Mouse (Mus musculus) adrenal gland, adult 2 months (tissue): ENCODE data around the gene Mlycd. TPM values are rescaled to one million over a fixed set of nuclear protein-coding genes. Genes with fewer than 3 reads are reported as not detected.

Experiments used
- DNase-seq: peaks from one replicate; pipeline ENCODE4 v3.0.0; 2021
- polyA plus RNA-seq: library from polyadenylated mRNA; depleted of rRNA; stranded (reverse); fragments of >200 nt; gene quantifications from 2 replicates; pipeline ENCODE4 v1.2.3, GENCODE M21; 2012
- total RNA-seq, 2 experiments: library from RNA; stranded (reverse); gene quantifications; 2 replicates each; pipeline ENCODE4 v1.2.3; 2021

The Mlycd gene
- total and polyA plus RNA-seq, 3 experiments = 41.8 to 110 (median 69.4) TPM

DNA sequence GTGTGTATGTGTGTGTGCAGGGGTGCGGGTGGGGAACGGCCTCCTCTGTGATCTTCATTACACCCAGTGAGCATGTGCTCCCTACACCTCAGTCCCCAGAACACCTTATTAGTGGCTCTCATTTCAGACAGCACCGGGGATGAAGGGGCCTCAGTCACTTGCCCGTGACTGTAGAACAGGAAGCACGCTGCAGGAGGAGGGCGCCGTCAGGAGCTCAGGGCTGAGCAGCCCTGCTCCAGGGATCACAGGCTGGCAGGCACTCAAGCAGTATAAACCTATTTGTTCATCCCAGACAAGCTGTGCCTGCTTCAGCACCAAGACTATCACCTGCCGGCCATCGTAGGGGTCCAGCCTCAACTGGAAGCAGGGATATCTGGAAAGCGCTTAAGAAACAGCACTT lies 9.2 kb downstream of the Mlycd start:
- DNase-seq = no peak

DNA sequence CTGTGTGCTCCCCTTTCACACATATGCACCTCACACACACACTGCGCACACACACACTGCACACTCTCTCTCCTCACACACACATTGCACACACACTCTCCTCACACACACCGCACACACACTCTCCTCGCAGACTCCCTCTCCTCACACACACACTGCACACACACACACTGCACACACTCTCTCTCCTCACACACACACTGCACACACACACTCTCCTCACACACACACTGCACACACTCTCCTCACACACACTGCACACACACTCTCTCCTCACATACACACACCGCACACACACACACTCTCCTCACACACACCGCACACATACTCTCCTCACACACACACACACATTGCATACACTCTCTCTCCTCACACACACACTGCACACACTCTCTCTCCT lies 10.0 kb downstream of the Mlycd start:
- DNase-seq = no peak

DNA sequence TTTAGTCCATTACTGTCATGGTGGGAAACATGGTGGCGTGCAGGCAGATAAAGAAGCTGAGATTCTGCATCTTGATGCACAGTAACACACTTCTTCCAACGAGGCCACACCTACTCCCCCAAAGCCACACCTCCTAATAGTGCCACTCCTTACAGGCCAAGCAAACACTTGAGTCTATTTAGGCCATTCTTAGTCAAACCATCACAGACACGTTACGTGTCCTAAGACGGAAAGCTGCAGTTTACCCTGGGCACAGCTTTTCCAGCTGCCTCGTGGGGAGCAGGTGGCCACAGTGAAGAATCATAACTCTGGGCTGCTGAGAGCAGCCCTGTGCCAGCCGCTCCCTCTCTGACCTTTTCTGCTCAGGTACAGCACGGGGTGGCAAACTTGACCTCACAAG lies 13.6 kb downstream of the Mlycd start:
- no peak for DNase-seq

DNA sequence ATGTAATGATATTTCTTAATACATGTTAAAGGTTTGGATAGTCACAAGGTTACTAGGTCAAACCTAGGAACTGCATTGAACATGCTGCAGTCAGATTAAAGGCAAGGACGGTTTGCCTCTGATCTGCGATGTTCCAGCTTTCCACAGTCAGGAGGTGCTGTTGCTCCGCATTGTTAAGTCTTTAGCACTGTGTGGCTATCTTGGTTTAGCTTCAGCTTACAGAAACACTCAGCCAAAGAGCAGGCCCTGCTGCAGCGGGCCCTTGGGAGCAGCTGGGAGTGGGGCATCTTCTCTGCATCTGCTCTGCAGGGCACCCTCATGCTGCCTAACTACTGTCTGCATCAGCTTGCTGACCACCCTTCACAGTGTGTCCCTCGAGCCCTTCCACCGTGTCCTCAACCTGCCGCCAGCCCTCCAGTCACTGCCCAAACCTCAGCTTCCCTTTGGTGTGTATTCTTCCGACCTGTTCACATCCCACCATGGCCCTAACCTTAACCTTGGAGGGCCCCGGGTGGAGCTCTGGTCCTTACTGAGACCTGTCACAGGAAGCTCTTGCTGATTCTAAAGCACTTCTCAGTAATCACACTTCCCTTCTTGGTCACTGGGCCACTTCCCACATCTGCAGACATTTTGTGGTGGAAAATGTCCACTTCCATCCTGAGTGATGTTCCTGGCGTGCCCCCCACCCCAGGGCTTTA lies 17.5 kb downstream of the Mlycd start:
- DNase-seq = no peak

DNA sequence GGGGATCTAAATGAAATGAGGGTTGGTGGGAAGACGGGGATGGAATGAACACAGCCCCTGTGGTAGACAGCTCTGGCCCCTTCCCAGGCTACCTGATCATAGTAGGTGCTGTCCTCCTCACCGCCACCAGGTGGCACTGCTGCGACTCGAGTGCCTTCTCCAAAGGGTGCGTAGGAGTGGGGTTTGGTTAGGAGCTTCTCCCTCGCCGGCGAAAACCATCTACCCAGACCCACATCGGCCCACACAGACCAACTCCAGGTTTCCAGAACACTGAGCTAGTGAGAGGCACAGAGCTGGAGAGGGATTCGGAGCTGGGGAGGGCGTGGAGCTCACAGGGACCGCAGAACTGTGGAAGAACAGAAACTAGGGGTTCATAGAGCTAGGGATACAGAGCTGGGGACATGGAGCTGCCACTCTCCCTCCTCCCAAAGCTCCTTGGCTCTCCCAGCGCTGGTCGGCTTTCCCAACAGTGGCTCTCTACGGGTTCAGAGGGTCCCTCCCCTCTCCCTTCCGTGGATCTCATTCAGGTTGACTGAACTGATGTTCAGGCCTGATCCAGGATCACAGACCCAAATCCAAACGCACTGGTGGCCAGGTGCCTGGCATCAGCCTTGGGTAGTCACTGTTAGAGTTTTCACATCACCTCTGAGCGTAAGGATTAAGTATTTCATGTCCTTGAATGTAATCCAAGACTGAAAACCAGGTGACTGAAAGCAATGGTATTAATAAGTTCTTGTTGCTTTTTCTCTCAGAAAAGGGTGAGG lies 18.2 kb downstream of the Mlycd start:
- DNase-seq = peak; percentile 86

DNA sequence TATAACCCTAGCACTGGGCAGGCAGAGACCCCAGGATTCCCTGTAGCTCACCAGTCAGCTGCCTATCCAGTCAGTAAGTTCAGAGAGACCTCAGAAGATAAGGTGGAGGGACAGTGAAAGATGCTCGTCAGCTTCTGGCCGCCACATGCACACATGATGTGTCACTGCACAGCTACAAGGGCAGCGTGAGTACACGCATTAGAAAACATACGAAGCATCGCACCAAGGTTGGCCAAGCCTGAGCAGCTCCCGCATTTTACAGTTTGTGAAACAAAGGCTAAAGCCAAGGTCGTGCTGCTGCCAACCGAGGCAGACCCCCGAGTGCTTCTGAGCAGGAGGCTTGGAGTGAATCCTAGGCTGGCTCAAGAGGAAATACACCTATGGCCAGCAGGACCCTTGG lies 18.9 kb downstream of the Mlycd start:
- peak; percentile 66 for DNase-seq

DNA sequence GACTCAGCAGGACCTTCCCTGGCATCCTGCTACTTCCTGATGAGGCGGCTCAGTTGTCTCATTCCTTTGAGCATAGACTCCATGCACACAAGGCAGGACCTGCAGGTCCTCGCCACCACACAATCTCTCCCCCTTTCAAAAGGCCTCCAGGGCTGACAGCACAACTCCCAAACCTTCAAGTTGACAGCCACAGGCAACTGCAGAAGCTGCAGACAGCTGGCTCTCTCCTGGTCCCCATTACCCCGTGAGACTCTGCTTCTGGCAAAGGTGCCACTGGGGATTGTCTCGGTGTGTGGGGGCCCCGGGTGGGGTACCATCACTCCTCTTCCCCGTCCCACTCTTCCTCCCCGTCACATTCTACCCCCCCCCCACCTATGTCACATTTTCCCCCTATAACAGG lies 25.6 kb downstream of the Mlycd start:
- no peak for DNase-seq

DNA sequence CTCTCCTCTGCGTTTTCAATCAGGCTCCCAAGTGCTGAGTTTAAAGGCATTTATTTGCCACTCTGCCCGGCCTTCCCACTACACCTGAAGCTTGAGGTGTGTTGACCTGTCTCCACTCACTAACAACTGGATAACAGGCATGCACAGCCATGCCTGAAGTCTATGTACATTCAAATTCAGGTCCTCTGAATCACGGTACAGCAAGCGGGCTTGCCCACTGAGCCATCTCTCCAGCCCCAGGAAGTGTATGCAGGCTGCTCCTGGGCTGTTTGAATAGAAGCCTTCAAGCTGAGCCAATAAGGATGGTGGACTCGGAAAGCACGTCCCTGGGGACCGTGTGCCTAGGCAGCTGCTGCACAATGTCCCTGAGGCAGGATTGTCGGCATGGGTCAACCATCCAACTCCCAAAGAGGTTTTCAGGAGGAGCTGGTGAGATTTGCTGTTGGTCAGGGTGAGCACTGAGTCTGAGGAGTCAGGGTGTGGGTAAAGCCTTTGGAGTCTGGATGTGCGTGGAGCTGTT lies 27.0 kb downstream of the Mlycd start:
- DNase-seq = no peak

DNA sequence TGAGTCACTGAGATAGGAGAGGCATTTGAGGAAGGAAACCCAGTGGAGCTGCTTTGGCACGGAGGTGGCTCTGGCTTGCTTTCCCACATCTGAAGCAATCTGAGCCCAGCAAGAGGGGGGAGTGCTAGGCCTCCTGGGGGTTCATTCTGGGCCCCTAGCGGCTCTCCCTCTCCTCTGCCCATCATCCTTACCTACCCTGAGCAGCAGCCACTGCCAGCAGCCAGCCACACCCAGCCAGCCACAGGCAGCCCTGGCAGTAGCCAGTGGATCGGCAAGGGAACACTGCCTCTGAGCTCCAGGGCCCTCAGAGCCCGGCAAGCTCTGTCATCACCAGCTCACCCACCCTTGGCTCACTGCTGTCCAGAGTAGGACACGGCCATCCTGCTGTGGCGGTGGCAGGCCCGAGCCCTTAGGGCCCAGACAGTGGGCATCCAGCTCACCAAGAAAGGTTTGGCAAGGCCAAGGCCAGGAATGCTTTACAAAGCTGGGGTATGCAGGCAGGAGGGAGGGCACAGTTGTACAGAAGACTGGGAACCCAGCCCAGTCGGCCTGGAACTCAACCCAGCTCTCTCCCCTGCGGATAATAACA lies 27.5 kb downstream of the Mlycd start:
- peak; percentile 80 for DNase-seq

DNA sequence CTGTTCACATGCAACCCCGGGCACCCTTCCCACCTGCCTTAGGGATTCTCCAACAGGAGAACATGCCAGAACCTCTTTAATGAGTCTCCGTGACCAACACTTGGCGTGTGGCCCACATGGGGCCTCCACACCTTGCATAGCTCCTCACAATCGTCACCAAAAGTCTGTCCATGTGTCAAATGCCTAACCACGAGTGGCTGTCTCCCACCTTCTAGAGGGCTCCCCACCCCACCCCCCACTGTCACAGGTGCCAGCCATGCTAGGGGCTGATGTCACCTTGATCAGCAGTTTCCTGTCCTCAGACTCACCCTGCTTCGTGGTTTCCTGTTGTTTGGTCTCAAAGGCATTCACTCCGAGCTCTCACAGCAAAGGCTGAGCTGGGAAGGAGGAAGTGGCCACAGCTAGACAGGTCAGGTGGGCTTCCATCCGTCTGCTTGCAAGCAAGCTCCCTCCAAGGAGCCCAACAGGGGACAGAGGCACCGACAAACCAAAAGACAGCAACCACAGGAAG lies 29.0 kb downstream of the Mlycd start:
- DNase-seq = peak; percentile 79

DNA sequence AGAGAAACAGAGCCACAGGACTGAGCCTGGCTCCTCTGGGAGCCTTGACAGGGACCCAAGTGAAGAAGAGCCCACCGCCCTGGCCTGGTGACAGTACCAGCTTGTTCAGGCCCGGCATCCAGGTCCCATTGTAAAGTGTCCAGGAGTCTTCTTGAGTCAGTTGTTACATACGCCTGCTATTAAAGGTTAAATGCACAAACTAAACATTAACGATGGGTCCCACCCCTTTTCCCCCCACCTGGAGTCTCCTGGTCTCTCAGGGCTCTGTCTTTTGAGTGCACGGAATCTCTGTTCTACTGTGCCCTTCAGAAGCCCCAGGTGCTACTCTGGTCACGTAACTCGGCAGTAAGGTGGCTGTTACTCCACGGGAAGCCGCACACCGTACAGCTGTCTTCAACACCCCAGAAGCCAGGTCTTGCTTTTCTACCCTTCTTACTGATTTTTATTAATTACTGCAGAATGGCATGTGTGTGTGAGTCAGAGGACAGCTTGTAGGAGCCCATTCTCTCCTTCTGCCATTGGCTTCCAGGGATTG lies 29.6 kb downstream of the Mlycd start:
- DNase-seq = no peak

DNA sequence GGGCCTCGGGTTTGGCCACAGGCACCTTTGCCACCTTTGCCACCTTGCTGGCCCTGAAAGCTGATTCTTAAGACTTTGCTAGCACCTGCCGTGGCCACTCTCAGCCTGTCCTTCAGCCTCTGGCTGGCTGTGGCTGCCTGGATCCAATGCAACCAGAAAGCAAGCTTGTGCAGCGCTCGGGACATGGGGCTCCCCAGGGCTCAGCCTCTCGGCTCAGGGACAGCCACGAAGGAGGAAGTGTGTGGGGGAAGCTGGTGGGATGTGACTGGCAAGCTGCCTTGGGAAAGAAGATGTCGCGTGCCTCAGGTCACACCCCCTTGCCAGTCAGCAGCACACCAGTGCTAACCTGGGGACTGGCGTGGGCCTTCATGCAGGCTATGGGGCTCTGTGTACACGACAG lies 30.1 kb downstream of the Mlycd start:
- peak; percentile 64 for DNase-seq

DNA sequence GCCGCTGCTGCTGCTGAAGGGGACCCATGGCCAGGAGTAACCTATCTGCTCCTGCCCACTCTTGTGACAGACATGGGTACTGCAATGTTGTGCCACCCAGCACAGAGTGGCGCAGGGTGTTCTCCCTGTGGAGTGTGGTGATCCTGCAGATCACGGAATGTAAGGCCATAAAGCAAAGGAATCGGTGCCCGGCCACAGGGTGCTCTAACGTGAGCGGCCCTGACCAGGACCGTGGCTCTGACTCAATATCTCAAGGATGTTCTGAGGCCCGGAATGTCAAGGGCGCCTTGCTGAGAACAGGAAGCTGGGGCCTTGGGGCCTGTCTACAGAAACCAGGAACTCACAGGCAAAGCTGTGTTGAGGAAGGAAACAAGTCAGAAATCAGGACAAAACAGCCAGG lies 30.9 kb downstream of the Mlycd start:
- DNase-seq = peak; percentile 94

DNA sequence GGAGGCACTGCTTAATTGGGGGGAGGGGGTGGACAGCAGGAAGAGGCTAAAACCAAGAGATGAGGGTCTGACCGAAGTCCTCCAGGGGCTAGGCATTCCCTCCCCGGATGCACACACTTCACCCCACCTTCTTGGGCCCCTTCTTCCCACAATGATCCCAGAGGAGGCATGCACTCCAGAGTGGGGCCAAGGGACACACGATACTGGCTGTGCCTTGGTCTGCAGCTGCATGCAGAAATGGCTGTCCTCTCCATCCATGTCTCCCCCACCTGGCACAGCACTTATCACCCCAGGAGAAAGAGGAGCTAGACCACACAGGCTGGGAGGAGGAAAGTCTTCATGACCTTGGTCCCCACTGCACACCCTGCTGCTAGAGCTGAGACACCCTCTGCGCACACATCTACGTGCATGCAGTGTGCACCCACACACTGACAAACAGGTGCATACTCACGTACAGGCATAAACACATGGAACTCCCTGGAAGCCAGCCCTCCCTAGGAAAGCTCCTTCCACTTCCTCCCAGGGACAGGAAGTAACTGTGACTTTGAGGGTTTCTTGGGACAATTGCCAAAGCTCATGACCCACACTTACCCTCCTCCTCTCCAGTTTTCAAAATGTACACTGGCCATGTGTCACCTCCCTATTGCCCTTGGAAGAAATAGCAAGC lies 31.5 kb downstream of the Mlycd start:
- peak; percentile 83 for DNase-seq

DNA sequence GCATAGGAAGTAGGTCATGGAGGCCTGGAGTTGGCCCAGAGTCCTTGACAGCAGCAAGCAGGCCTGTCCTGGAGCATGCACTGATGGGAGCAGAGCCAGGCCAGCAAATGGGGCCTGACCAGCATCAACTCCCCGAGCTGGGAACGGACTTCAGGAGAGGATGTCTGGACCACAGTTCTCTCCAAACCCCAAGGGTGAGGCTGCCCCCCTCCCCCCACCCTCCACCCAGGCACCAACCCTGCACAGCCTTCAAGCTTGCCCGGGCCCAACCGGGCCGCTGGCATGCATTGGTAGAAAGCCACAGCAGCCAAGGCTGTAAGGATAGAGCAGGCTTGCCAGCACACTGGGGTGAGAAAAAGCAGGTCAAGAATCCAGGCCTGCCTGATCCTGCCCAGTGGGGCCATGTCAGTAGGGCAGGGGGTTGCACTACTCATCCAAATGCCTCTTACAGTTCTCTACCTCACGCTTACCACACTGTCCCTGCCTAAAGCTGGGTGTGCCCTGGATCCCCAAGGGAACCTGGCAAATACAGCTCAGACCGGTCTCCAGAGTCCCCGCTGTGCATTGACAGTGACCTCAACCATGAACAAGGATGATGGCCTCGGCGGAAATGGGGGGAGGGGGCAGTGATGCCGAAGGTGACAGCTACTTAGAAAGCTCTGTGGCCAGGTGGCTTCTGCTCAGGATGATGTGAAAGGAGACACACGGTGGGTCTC lies 33.1 kb downstream of the Mlycd start:
- peak; percentile 81 for DNase-seq

DNA sequence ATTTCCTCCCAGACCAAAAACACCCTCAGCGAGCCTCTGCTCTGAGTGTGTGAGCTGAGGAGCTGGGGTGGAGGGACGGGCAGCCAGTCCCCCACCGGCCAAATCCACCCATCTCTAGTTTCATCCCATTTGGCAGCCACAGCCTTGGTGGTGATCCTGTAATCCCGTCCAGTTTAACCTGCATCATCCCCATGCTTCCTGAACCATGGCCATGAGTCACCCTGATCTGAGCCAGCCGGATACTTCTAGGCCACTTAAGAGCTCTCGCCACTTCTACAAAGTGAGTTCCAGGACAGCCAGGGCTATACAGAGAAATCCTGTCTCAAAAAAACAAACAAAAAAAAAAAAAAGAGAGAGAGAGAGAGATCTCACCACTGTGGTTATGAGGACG lies 33.7 kb downstream of the Mlycd start:
- peak; percentile 73 for DNase-seq

DNA sequence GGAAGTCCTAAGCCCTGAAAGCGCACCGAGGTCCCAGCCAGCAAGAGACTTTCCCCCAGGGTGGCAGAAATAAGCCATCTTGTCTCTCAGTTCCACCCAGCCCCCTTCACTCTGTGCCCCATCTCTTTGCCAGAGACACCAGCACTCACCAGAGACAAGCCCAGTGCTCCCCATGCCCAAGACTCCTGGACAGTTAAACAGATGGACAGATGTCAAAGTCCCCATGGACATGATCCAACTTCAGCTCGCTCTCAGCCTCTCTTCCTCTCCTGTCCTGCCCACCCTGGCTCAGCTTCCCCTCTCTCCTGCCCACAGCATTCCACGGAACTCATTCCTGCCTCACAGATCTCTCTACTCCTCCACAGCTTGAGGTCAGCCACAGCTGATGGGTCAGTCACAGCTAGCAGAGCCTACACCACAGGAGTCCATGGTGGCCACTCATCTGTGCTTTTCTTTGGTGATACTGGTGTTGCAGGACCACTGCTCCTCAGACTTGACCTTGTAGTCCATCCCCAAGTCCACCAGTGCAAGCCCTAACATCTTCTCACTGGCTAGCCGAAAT lies 34.2 kb downstream of the Mlycd start:
- no peak for DNase-seq

DNA sequence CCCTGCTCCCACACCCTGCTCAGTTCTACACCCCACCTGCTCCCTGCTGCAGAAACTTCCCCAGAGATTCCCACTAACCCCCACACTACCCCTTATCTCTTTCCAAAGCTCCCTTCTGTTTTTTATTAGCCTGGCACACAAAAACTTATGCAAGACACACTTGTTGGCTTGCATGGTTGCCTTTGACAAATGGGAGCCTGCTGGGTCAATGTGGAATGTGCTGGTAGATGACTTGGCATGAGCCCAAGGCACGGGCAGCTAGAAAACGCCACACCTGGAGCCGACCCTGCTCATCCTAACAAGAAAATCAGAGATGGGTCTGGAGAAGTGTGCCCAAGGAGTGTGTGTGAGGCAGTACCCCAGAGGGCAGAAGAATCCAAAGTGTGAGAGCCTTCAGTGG lies 34.9 kb downstream of the Mlycd start:
- no peak for DNase-seq

DNA sequence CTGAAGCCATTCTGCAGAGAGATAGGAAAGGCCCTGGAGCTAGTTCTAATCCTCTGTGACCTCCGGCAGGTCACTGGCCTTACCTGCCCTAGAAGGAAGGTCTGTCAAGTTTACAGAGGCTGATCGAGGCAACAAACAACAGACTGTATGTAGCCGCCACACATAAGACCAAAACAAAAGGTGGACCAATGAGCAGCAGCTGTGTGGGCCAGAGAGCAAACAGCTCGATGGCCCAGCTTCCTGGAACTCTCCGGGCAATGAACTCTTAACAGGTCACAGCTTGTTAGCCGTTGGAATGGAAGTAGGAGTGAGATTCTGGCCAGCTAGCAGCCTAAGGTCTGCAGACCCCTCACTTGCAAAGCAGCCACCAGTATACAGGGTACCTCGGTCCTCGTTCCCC lies 35.6 kb downstream of the Mlycd start:
- DNase-seq = no peak

DNA sequence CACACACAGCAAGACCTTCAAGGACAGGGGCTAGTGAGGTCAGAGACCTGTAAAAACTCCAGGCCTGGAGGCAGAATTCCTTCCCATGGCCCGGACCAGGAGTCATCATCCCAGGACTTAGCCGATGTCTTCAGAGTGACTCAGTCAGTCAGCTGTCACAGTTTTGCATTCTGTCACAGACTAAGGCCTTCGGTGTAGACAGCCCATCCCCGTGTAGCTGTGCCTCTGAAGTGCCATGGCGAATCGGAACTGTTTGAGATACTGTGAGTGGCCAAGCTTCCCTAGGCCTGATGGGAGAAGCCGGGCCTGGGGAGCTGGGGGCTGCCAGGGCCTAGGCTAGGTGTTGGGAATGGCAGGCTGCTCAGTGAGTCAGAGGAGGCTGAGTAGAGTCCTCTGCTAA lies 36.0 kb downstream of the Mlycd start:
- DNase-seq = peak; percentile 80

DNA sequence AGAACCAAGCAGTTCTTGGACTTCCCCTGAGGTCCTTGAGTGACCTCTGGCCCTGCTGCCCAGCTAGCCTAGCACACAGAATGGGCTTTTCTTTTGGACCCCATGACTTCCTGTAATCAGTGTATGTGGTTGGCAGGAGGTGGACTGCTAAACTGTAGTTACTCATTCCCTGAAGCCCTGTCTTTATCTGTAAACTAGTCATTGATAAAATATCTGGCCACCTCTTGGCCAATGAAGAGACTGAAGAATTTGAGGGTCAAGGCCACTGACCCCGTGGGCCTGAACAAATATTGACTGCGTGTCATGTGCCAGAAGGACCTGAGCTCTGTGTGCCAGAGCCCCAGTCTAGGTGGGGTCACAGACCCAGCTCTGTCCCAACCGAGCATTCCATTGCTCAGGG lies 37.7 kb downstream of the Mlycd start:
- DNase-seq = peak; percentile 72
